In the genomic region with DNA sequence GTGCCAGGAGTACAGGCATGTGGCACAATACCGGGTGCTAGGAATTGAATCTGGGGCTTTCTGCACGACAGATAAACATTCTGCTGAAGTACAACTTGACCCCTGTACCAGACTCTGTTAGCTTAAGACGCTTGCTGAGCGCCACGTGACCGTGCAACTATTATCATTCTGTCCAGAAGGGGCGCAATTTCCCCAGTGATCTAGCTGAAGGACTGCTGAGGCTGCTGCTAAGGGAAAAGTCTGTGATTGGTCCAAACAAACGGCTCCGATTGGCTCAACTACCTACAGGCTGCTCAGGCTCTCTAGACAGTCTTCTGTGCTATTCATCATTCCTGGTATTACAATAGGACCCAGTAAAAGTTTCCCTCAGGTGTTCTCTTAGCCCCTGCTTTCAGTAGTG, we compare ENCODE assay signal across 8 mouse cellular contexts. TPM values are rescaled to one million over a fixed set of nuclear protein-coding genes. Genes with fewer than 3 reads are reported as not detected.
A peak's percentile ranks its signal among the peaks of the same experiment; 100 is the strongest.
DNase-seq lines count a peak whose midpoint lies in the region; ATAC-seq and TF ChIP-seq lines count a peak whose summit lies in the region.

No protein-coding gene starts in this region.

- no peak overlapping the region for H3K27ac ChIP-seq in embryonic facial prominence, embryonic 12.5 days
- H3K27ac ChIP-seq in heart, adult 2 months, result peak overlapping the region; percentile 36
- H3K27ac ChIP-seq in kidney, adult 2 months (ENCODE audit: insufficient read depth, low read depth, low read length), result peak overlapping the region; percentile 55; the same call in 1 of the 2 replicates
- H3K27ac ChIP-seq in limb, embryonic 11.5 days (replicated peaks; ENCODE audit: low read depth, low read length), result no peak overlapping the region
- no peak overlapping the region for H3K27ac ChIP-seq in midbrain, embryonic 14.5 days (replicated peaks; ENCODE audit: low read depth, low read length)

- peak; percentile 57; the same call in 1 of the 2 replicates for ATAC-seq in embryonic facial prominence, embryonic 12.5 days (ENCODE audit: insufficient number of reproducible peaks, insufficient read depth, low FRiP score, low TSS enrichment)
- peak; percentile 65 for ATAC-seq in limb, embryonic 11.5 days (ENCODE audit: insufficient number of reproducible peaks, low FRiP score, low TSS enrichment, low read depth)
- ATAC-seq in midbrain, embryonic 14.5 days (ENCODE audit: low FRiP score, low TSS enrichment), result peak; percentile 70

- H3K4me3 ChIP-seq in embryonic facial prominence, embryonic 12.5 days, result no peak overlapping the region
- H3K4me3 ChIP-seq in heart, adult 2 months, result no peak overlapping the region
- no peak overlapping the region for H3K4me3 ChIP-seq in kidney, adult 2 months (ENCODE audit: insufficient read depth, low read depth, low read length)
- H3K4me3 ChIP-seq in limb, embryonic 11.5 days (ENCODE audit: low read depth, low read length), result no peak overlapping the region; the same call in 1 of the 2 replicates
- H3K4me3 ChIP-seq in midbrain, embryonic 14.5 days (replicated peaks; ENCODE audit: low read depth, low read length), result peak overlapping the region; percentile 22

- H3K36me3 ChIP-seq in embryonic facial prominence, embryonic 12.5 days, result no peaks in the 10 kb centered on the region
- no peaks in the 10 kb centered on the region for H3K36me3 ChIP-seq in heart, adult 2 months (ENCODE audit: control insufficient read depth, insufficient read depth, low read length)
- H3K36me3 ChIP-seq in kidney, adult 2 months (ENCODE audit: control insufficient read depth, insufficient read depth, low read length), result no peaks in the 10 kb centered on the region
- H3K36me3 ChIP-seq in limb, embryonic 11.5 days (ENCODE audit: control insufficient read depth, insufficient read depth, low read length), result no peaks in the 10 kb centered on the region
- H3K36me3 ChIP-seq in midbrain, embryonic 14.5 days (ENCODE audit: control insufficient read depth, insufficient read depth, low read length), result no peaks in the 10 kb centered on the region

- H3K4me1 ChIP-seq in embryonic facial prominence, embryonic 12.5 days, result peaks cover 18% of the 10 kb centered on the region
- peaks cover 2% of the 10 kb centered on the region; the same call in 1 of the 2 replicates for H3K4me1 ChIP-seq in heart, adult 2 months (ENCODE audit: control insufficient read depth, insufficient read depth, low read length)
- peaks cover 11% of the 10 kb centered on the region; the same call in 1 of the 2 replicates for H3K4me1 ChIP-seq in kidney, adult 2 months (ENCODE audit: control insufficient read depth, insufficient read depth, low read length)
- peaks cover 8% of the 10 kb centered on the region for H3K4me1 ChIP-seq in limb, embryonic 11.5 days (ENCODE audit: control insufficient read depth, insufficient read depth, low read length)
- H3K4me1 ChIP-seq in midbrain, embryonic 14.5 days (ENCODE audit: control insufficient read depth, insufficient read depth, low read length), result peaks cover 11% of the 10 kb centered on the region; the same call in 1 of the 2 replicates

- intact Hi-C loops in heart, adult 2 months (cut with DNase I), result loop anchor here (5.0 kb wide), 1 partner anchor 230 kb away; the partner anchor contains the start of gene Llgl1

- TF ChIP-seq CTCF in heart, adult 2 months (IDR thresholded peaks at IDR 0.05), result peak; percentile 93
- peak; percentile 95 for TF ChIP-seq CTCF in kidney, adult 2 months (conservative IDR thresholded peaks at IDR 0.05; ENCODE audit: insufficient read depth, insufficient read length, low read depth, low read length)

- TF ChIP-seq EP300 in heart, adult 2 months (IDR thresholded peaks at IDR 0.05; ENCODE audit: insufficient read depth, low read depth, low read length), result peak; percentile 27; the same call in 1 of the 2 replicates

- H3K4me2 ChIP-seq in embryonic facial prominence, embryonic 12.5 days (replicated peaks), result peak overlapping the region; percentile 28; the same call in 1 of the 2 replicates
- H3K4me2 ChIP-seq in limb, embryonic 11.5 days (ENCODE audit: low read depth, severe bottlenecking), result peak overlapping the region; percentile 32; the same call in 1 of the 2 replicates
- H3K4me2 ChIP-seq in midbrain, embryonic 14.5 days (ENCODE audit: low read length), result peak overlapping the region; percentile 50

- TF ChIP-seq POLR2A in heart, adult 2 months (IDR thresholded peaks at IDR 0.05; ENCODE audit: insufficient read depth, low read depth, low read length), result no peak
- TF ChIP-seq POLR2A in kidney, adult 2 months (IDR thresholded peaks at IDR 0.05; ENCODE audit: low read depth, low read length), result no peak

- H3K9ac ChIP-seq in embryonic facial prominence, embryonic 12.5 days, result no peak overlapping the region
- H3K9ac ChIP-seq in heart, adult 2 months (ENCODE audit: low read depth, low read length), result no peak overlapping the region
- H3K9ac ChIP-seq in limb, embryonic 11.5 days (ENCODE audit: low read length), result no peak overlapping the region
- H3K9ac ChIP-seq in midbrain, embryonic 14.5 days (replicated peaks; ENCODE audit: low read length), result no peak overlapping the region

- H3K79me2 ChIP-seq in heart, adult 2 months (replicated peaks; ENCODE audit: control insufficient read depth, insufficient read depth, low read length), result no peaks in the 10 kb centered on the region

- no peaks in the 10 kb centered on the region for H3K9me3 ChIP-seq in embryonic facial prominence, embryonic 12.5 days
- no peaks in the 10 kb centered on the region for H3K9me3 ChIP-seq in limb, embryonic 11.5 days (ENCODE audit: control insufficient read depth, low read length)
- no peaks in the 10 kb centered on the region for H3K9me3 ChIP-seq in midbrain, embryonic 14.5 days (ENCODE audit: control insufficient read depth, low read length)

- DNase-seq in 3134 (ENCODE audit: extremely low read depth, insufficient read length, low spot score), result peak; percentile 49
- DNase-seq in adrenal gland, postnatal 25 days, result peak; percentile 81
- DNase-seq in heart, adult 2 months, result peak; percentile 85 to 87
- peak; percentile 97 for DNase-seq in kidney, adult 2 months
- DNase-seq in limb, embryonic 11.5 days (ENCODE audit: low spot score), result peak; percentile 96
- peak; percentile 95 for DNase-seq in midbrain, embryonic 14.5 days
- peak; percentile 68 to 82 for DNase-seq in spleen, adult 18-20 months

- H3K27me3 ChIP-seq in embryonic facial prominence, embryonic 12.5 days, result no peaks in the 10 kb centered on the region
- no peaks in the 10 kb centered on the region for H3K27me3 ChIP-seq in heart, adult 2 months (ENCODE audit: control insufficient read depth, insufficient read depth, low read length)
- no peaks in the 10 kb centered on the region for H3K27me3 ChIP-seq in kidney, adult 2 months (replicated peaks; ENCODE audit: control insufficient read depth, insufficient read depth, low read length)
- no peaks in the 10 kb centered on the region for H3K27me3 ChIP-seq in limb, embryonic 11.5 days (ENCODE audit: control insufficient read depth, insufficient read depth, low read length)
- H3K27me3 ChIP-seq in midbrain, embryonic 14.5 days (ENCODE audit: control insufficient read depth, insufficient read depth, low read length), result no peaks in the 10 kb centered on the region

- under 1% methylated on average over 9 of the region's 9 CpGs for WGBS in embryonic facial prominence, embryonic 12.5 days
- WGBS in heart, adult 2 months, result 1% methylated on average over 9 of the region's 9 CpGs
- under 1% methylated on average over 9 of the region's 9 CpGs for WGBS in kidney, adult 2 months
- under 1% methylated on average over 9 of the region's 9 CpGs for whole genome bisulfite sequencing in limb, embryonic 11.5 days
- WGBS in midbrain, embryonic 14.5 days, result under 1% methylated on average over 9 of the region's 9 CpGs

RNA-seq across cellular contexts. Expression of gene Map2k3, which starts 4.6 kb away (rescaled TPM):
- total RNA-seq in adrenal gland, postnatal 25 days (2021), result 128 and 161 TPM in 2 replicates
- polyA plus RNA-seq in embryonic facial prominence, embryonic 12.5 days (2016; fragmentation: Nextera tagmentation; extraction: Ambion mirVana), result 89.4 and 92.9 TPM in 2 replicates
- 10 to 100 TPM; 71.1 to 79.3 TPM for total RNA-seq in heart, adult 2 months (2021)
- polyA plus RNA-seq in heart, adult 2 months (2012; rRNA removed), result 56.5 and 56.7 TPM in 2 replicates
- 33.0 and 44.8 TPM in 2 replicates for polyA plus RNA-seq in kidney, adult 2 months (2012; rRNA removed)
- polyA plus RNA-seq in limb, embryonic 11.5 days (2014; fragmentation: Nextera tagmentation; extraction: Ambion mirVana), result 66.4 and 78.5 TPM in 2 replicates
- polyA plus RNA-seq in midbrain, embryonic 14.5 days (2014; fragmentation: Nextera tagmentation; extraction: Ambion mirVana), result 18.5 and 23.2 TPM in 2 replicates

RNA-seq across cellular contexts. Expression of gene Natd1, which starts 12.7 kb away (rescaled TPM):
- total RNA-seq in adrenal gland, postnatal 25 days (2021), result 21.5 and 27.5 TPM in 2 replicates
- 20.0 and 20.4 TPM in 2 replicates for polyA plus RNA-seq in embryonic facial prominence, embryonic 12.5 days (2016; fragmentation: Nextera tagmentation; extraction: Ambion mirVana)
- 10 to 100 TPM; 11.4 to 13.4 TPM for total RNA-seq in heart, adult 2 months (2021)
- 15.6 and 20.0 TPM in 2 replicates for polyA plus RNA-seq in heart, adult 2 months (2012; rRNA removed)
- polyA plus RNA-seq in kidney, adult 2 months (2012; rRNA removed), result 39.3 and 46.2 TPM in 2 replicates
- polyA plus RNA-seq in limb, embryonic 11.5 days (2014; fragmentation: Nextera tagmentation; extraction: Ambion mirVana), result 16.1 and 18.3 TPM in 2 replicates
- polyA plus RNA-seq in midbrain, embryonic 14.5 days (2014; fragmentation: Nextera tagmentation; extraction: Ambion mirVana), result 33.0 and 42.2 TPM in 2 replicates

RNA-seq across cellular contexts. Expression of gene Tmem11, which starts 48.2 kb away (rescaled TPM):
- total RNA-seq in adrenal gland, postnatal 25 days (2021), result 40.4 and 41.5 TPM in 2 replicates
- polyA plus RNA-seq in embryonic facial prominence, embryonic 12.5 days (2016; fragmentation: Nextera tagmentation; extraction: Ambion mirVana), result 55.2 and 59.3 TPM in 2 replicates
- total RNA-seq in heart, adult 2 months (2021), result 10 to 100 TPM; 28.3 to 31.4 TPM
- polyA plus RNA-seq in heart, adult 2 months (2012; rRNA removed), result 59.6 and 66.7 TPM in 2 replicates
- polyA plus RNA-seq in kidney, adult 2 months (2012; rRNA removed), result 78.2 and 81.1 TPM in 2 replicates
- 66.0 and 74.5 TPM in 2 replicates for polyA plus RNA-seq in limb, embryonic 11.5 days (2014; fragmentation: Nextera tagmentation; extraction: Ambion mirVana)
- 52.4 and 53.7 TPM in 2 replicates for polyA plus RNA-seq in midbrain, embryonic 14.5 days (2014; fragmentation: Nextera tagmentation; extraction: Ambion mirVana)

Comparison
In these comparisons a context has a peak if more than half of its experiments do, and no peak if none do; other contexts are left out.
1. H3K27ac ChIP-seq: peak in heart, adult 2 months (single experiment) and kidney, adult 2 months (single experiment); none in embryonic facial prominence, embryonic 12.5 days (single experiment), limb, embryonic 11.5 days (single experiment) and midbrain, embryonic 14.5 days (single experiment).
2. Peak in every context shown above with its lines, with median percentiles within 50 percentile points of each other: DNase-seq, ATAC-seq and H3K4me2 ChIP-seq.